Mouse (Mus musculus) heart, embryonic 15.5 days (tissue): Measurements from ENCODE around the gene Dnajb4. TPM values are rescaled to one million over a fixed set of nuclear protein-coding genes. Genes with fewer than 3 reads are reported as not detected.

Experiments used
- ATAC-seq: fragments of 200-750 bp; cut with Nextera tagmentation; replicated peaks from 2 replicates; pipeline ENCODE4 v1.8.0; 2017; ENCODE audit warnings: low read depth, moderate TSS enrichment; ENCODE audit not compliant: insufficient number of reproducible peaks, insufficient read depth, low FRiP score
- H3K27ac ChIP-seq: fragments of 300-500 bp; sonication (generic); 2 replicates; pipeline ENCODE4 v1.5.1; 2015; ENCODE audit warnings: mild to moderate bottlenecking, inconsistent platforms
- H3K27me3 ChIP-seq: fragments of 300-500 bp; sonication (generic); 2 replicates; pipeline ENCODE4 v1.6.1; 2015; ENCODE audit warnings: inconsistent platforms
- H3K36me3 ChIP-seq: fragments of 300-500 bp; sonication (generic); 2 replicates; pipeline ENCODE4 v1.6.1; 2015; ENCODE audit warnings: mild to moderate bottlenecking, inconsistent platforms
- H3K4me1 ChIP-seq: fragments of 300-500 bp; sonication (generic); replicated peaks from 2 replicates; pipeline ENCODE4 v1.6.1; 2015; ENCODE audit warnings: inconsistent platforms
- H3K4me2 ChIP-seq: fragments of 300-500 bp; sonication (generic); 2 replicates; pipeline ENCODE4 v1.6.1; 2015; ENCODE audit warnings: inconsistent platforms, mild to moderate bottlenecking, moderate library complexity
- H3K4me3 ChIP-seq: fragments of 300-500 bp; sonication (generic); 2 replicates; pipeline ENCODE4 v1.5.1; 2015; ENCODE audit warnings: mild to moderate bottlenecking, inconsistent platforms
- H3K9ac ChIP-seq: fragments of 300-500 bp; sonication (generic); 2 replicates; pipeline ENCODE4 v1.6.1; 2015; ENCODE audit warnings: mild to moderate bottlenecking, inconsistent platforms
- H3K9me3 ChIP-seq: fragments of 300-500 bp; sonication (generic); replicated peaks from 2 replicates; pipeline ENCODE4 v1.6.1; 2016; ENCODE audit warnings: inconsistent platforms
- WGBS: fragments of 180-500 bp; shearing (Covaris S2); methylation state at CpG from one replicate; pipeline ENCODE4 v1.1.7; 2015; ENCODE audit warnings: mixed read lengths; 5-methylcytosine and 5-hydroxymethylcytosine counted together
- polyA plus RNA-seq: library from polyadenylated mRNA; unstranded; fragments of >200 nt; fragmentation: Nextera tagmentation; extraction: Ambion mirVana; gene quantifications from 2 replicates; pipeline ENCODE4 v1.2.1, GENCODE M21; 2015

The Dnajb4 gene
- polyA plus RNA-seq, 1 experiment from 2014 or later, result 50.3 TPM

- Histone ChIP-seq H3K36me3 (no peaks in the 10 kb centered on the region), H3K9ac (no peak overlapping the region), H3K27ac (no peak overlapping the region), H3K4me2 (no peak overlapping the region), H3K4me3 (no peak overlapping the region), H3K9me3 (no peaks in the 10 kb centered on the region), H3K27me3 (no peaks in the 10 kb centered on the region), H3K4me1 (peaks cover 13% of the 10 kb centered on the region)
- no peak for ATAC-seq
- WGBS, result 67% methylated on average over 23 of the region's 23 CpGs
Measured at GRCm38 (mm10) chr3:152156816-152157496, 53.1 kb downstream of the Dnajb4 start.

GRCm38 (mm10) chr3:152155296-152155948 is 54.7 kb downstream of the Dnajb4 start:
- Histone ChIP-seq H3K4me2 (no peak overlapping the region), H3K9ac (no peak overlapping the region), H3K4me1 (peaks cover 8% of the 10 kb centered on the region), H3K4me3 (no peak overlapping the region), H3K36me3 (no peaks in the 10 kb centered on the region), H3K27ac (no peak overlapping the region), H3K9me3 (no peaks in the 10 kb centered on the region), H3K27me3 (no peaks in the 10 kb centered on the region)
- WGBS, result 63% methylated on average over 11 of the region's 11 CpGs
- ATAC-seq, result no peak

- ATAC-seq, result no peak
- Histone ChIP-seq H3K4me1 (peaks cover 18% of the 10 kb centered on the region), H3K27me3 (no peaks in the 10 kb centered on the region), H3K4me2 (no peak overlapping the region), H3K36me3 (no peaks in the 10 kb centered on the region), H3K4me3 (no peak overlapping the region), H3K9ac (no peak overlapping the region), H3K27ac (no peak overlapping the region), H3K9me3 (no peaks in the 10 kb centered on the region)
- WGBS, result 88% methylated on average over 5 of the region's 5 CpGs
Measured at GRCm38 (mm10) chr3:152154095-152154494, 56.0 kb downstream of the Dnajb4 start.

GRCm38 (mm10) chr3:152153152-152153551 is 57.0 kb downstream of the Dnajb4 start:
- H3K36me3 ChIP-seq, result no peaks in the 10 kb centered on the region
- 93% methylated on average over 2 of the region's 2 CpGs for WGBS
- no peak overlapping the region for H3K27ac ChIP-seq
- no peak for ATAC-seq
- H3K4me2 ChIP-seq, result no peak overlapping the region
- H3K9ac ChIP-seq, result no peak overlapping the region
- no peak overlapping the region for H3K4me3 ChIP-seq
- peaks cover 20% of the 10 kb centered on the region for H3K4me1 ChIP-seq
- H3K27me3 ChIP-seq, result no peaks in the 10 kb centered on the region
- H3K9me3 ChIP-seq, result no peaks in the 10 kb centered on the region

- H3K27me3 ChIP-seq, result no peaks in the 10 kb centered on the region
- no peak for ATAC-seq
- peaks cover 27% of the 10 kb centered on the region for H3K4me1 ChIP-seq
- 88% methylated on average over 1 of the region's 1 CpGs for WGBS
- H3K4me2 ChIP-seq, result peak overlapping the region; percentile 51
- H3K27ac ChIP-seq, result no peak overlapping the region
- H3K9ac ChIP-seq, result no peak overlapping the region
- H3K9me3 ChIP-seq, result no peaks in the 10 kb centered on the region
- no peaks in the 10 kb centered on the region for H3K36me3 ChIP-seq
- H3K4me3 ChIP-seq, result no peak overlapping the region
Measured at GRCm38 (mm10) chr3:152152483-152152804, 57.7 kb downstream of the Dnajb4 start.

- no peak; the same call in 1 of the 2 replicates for ATAC-seq
- Histone ChIP-seq H3K4me1 (peaks cover 32% of the 10 kb centered on the region), H3K27ac (no peak overlapping the region), H3K9ac (no peak overlapping the region), H3K9me3 (no peaks in the 10 kb centered on the region), H3K4me3 (peak overlapping the region; percentile 26), H3K27me3 (no peaks in the 10 kb centered on the region), H3K36me3 (no peaks in the 10 kb centered on the region), H3K4me2 (peak overlapping the region; percentile 51)
- WGBS, result 53% methylated on average over 29 of the region's 29 CpGs
Measured at GRCm38 (mm10) chr3:152151725-152152482, 58.2 kb downstream of the Dnajb4 start.

- H3K4me2 ChIP-seq, result no peak overlapping the region
- H3K9me3 ChIP-seq, result no peaks in the 10 kb centered on the region
- H3K4me3 ChIP-seq, result no peak overlapping the region
- WGBS, result 21% methylated on average over 3 of the region's 3 CpGs
- peaks cover 48% of the 10 kb centered on the region for H3K4me1 ChIP-seq
- no peaks in the 10 kb centered on the region for H3K36me3 ChIP-seq
- peak overlapping the region; percentile 54 for H3K27ac ChIP-seq
- no peak overlapping the region for H3K9ac ChIP-seq
- ATAC-seq, result no peak
- H3K27me3 ChIP-seq, result no peaks in the 10 kb centered on the region
Measured at GRCm38 (mm10) chr3:152149863-152150262, 60.2 kb downstream of the Dnajb4 start.

GRCm38 (mm10) chr3:152149449-152149848 is 60.7 kb downstream of the Dnajb4 start:
- no peak overlapping the region for H3K4me2 ChIP-seq
- WGBS, result 40% methylated on average over 7 of the region's 7 CpGs
- peaks cover 52% of the 10 kb centered on the region for H3K4me1 ChIP-seq
- no peaks in the 10 kb centered on the region for H3K27me3 ChIP-seq
- H3K9ac ChIP-seq, result no peak overlapping the region
- H3K27ac ChIP-seq, result peak overlapping the region; percentile 54
- H3K9me3 ChIP-seq, result no peaks in the 10 kb centered on the region
- no peak for ATAC-seq
- no peak overlapping the region for H3K4me3 ChIP-seq
- no peaks in the 10 kb centered on the region for H3K36me3 ChIP-seq

GRCm38 (mm10) chr3:152147085-152147831 is 62.8 kb downstream of the Dnajb4 start:
- Histone ChIP-seq H3K27me3 (no peaks in the 10 kb centered on the region), H3K27ac (no peak overlapping the region; the same call in 1 of the 2 replicates), H3K4me3 (no peak overlapping the region), H3K4me2 (no peak overlapping the region), H3K9ac (no peak overlapping the region), H3K4me1 (peaks cover 64% of the 10 kb centered on the region), H3K36me3 (no peaks in the 10 kb centered on the region), H3K9me3 (no peaks in the 10 kb centered on the region)
- no peak for ATAC-seq
- 41% methylated on average over 12 of the region's 12 CpGs for WGBS

- H3K27ac ChIP-seq, result peak overlapping the region; percentile 96
- no peak overlapping the region for H3K9ac ChIP-seq
- H3K9me3 ChIP-seq, result no peaks in the 10 kb centered on the region
- H3K27me3 ChIP-seq, result no peaks in the 10 kb centered on the region
- WGBS, result 18% methylated on average over 2 of the region's 2 CpGs
- H3K4me3 ChIP-seq, result no peak overlapping the region
- peaks cover 65% of the 10 kb centered on the region for H3K4me1 ChIP-seq
- H3K36me3 ChIP-seq, result no peaks in the 10 kb centered on the region
- ATAC-seq, result peak; percentile 97
- H3K4me2 ChIP-seq, result peak overlapping the region; percentile 31; the same call in 1 of the 2 replicates
Measured at GRCm38 (mm10) chr3:152145186-152145585, 64.9 kb downstream of the Dnajb4 start.
